Mouse (Mus musculus): ENCODE results near the gene Hspbp1.
A peak's percentile ranks its signal among the peaks of the same experiment; 100 is the strongest.

Gene Hspbp1

DNA sequence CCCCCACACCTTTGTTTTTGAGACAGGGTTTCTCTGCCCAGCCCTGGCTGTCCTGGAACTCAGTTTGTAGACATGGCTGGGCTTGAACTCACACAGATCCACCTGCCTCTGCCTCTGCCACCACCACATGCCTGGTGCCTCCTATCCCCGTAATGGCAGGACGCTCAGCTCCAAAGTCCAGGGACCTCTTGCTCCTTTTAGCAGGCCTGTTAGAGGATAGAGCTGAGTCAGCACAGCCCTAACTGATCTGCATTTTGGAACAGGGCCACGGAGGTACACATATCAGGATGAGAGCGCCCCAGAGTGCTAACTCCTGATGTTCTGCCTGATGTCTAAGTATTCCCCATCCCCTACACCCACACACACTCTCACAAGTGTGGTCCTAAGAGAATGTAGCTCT lies 53.8 kb downstream of the Hspbp1 start, which contains the start of gene Tmem86b:
TSS of gene Tmem86b (minus strand) at position 392 of the 400 bp plus-strand sequence.
- no peak for DNase-seq (ENCODE audit: inconsistent ontology term)

DNA sequence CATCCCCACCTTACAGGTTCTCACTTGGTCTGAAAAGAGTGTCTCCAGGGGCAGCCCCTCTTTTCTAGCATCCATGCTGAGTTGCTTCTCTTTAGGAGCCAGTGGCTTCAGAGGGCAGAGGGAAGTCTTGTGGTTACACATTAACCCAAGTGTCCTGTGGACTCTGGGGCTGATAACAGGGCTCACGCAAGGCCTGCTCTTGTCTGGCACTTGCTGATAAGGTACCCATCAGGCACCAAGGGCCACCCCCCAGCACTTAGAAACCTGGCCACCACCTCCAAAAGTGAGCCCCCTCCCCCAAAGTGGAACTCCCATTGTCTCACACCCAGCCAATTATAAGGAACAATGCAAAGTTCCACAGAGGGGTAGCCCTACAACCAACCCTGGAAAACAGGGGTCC lies 54.7 kb downstream of the Hspbp1 start:
- DNase-seq (ENCODE audit: inconsistent ontology term): no peak

DNA sequence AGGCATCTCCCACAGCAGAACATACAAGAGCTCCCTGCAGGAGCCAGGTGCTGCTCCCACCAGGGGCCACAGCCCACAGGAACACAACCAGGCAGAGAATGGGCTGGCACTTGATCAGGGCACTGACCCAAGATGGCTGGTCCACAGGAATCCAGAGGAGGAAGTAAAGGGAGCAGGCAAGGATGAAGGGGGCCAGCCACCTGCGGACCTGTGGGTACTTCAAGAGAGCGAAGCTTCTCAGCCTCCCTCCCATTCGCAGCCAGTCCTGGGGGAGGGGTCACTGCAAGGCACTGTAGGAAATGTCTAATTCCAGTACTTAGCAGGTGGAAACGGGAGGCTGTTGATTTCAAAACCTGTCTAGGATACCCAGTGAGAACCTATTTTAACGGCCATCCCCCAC lies 55.3 kb downstream of the Hspbp1 start:
- DNase-seq (ENCODE audit: inconsistent ontology term): no peak

- no peak for DNase-seq (ENCODE audit: inconsistent ontology term)
Observed at GRCm38 (mm10) chr7:4625928-4626327, 58.9 kb downstream of the Hspbp1 start.

GRCm38 (mm10) chr7:4624343-4624742 lies 60.5 kb downstream of the Hspbp1 start:
- DNase-seq (ENCODE audit: inconsistent ontology term): no peak

- DNase-seq (ENCODE audit: inconsistent ontology term): no peak
Observed at GRCm38 (mm10) chr7:4623544-4624189, 61.2 kb downstream of the Hspbp1 start.

GRCm38 (mm10) chr7:4619979-4620378 lies 64.9 kb downstream of the Hspbp1 start:
- peak; percentile 48 for DNase-seq (ENCODE audit: inconsistent ontology term)

- no peak for DNase-seq (ENCODE audit: inconsistent ontology term)
Observed at GRCm38 (mm10) chr7:4613740-4614403, 71.0 kb downstream of the Hspbp1 start.

DNA sequence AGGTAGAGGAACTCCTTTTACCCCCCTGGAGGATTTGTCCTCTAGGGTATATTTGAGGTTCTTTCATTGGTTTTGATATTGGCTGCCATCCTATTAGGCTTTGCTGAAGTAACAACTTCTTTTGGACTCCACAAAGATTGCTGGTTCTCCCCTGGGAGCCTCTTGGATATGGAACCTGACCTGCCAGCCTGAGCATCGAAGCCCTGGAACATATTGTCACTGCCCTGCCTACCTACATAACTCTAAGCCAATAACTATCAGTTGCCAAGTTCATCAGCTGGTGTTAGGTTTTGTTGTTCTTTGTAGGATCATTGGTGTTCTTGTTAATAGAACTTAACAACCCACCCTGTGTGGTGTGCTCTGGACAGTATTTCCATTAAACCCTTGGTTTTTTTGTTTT lies 71.9 kb downstream of the Hspbp1 start:
- DNase-seq (ENCODE audit: inconsistent ontology term): no peak

DNA sequence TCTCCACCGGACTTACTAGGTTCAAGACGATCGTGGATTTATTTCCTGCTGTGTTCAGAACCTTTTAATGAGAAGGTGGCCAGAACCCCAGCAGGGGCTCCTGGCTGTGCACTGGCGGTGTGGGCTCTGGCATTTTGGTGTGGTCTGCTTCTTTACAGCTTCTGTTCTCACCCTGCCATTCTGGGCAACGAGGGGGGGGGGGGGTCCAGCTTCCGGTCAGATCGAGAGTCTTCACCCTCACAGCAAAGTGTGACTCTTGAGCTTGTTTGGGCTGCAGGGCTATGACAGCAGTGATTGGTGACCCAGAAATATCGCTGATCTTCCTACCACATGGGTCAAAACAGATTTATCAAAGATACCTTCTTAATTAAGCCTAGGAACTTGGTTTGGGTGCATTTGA lies 72.5 kb downstream of the Hspbp1 start:
- no peak for DNase-seq (ENCODE audit: inconsistent ontology term)

GRCm38 (mm10) chr7:4611921-4612341 lies 72.9 kb downstream of the Hspbp1 start:
- no peak for DNase-seq (ENCODE audit: inconsistent ontology term)

DNA sequence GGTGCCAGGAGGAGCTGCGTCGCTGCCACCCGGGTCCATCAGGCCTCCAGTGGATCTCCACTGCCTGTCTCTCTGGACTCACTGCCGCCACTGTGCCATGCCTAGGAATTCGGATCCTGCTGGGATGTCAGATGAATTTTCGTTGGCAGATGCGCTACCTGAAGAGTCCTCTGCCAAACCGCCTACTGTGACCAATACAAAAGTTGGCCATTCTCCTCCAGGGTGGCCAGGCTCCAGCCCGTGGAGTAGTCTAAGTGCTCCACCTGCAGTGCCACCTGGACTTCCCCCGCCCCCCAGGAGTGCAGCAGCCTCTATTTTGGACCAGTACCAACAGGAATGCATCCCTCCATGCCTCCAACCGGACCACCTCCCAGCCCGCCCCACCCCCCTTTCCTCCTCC lies 73.4 kb downstream of the Hspbp1 start:
- no peak for DNase-seq (ENCODE audit: inconsistent ontology term)
